Mouse (Mus musculus) spleen, adult 2 months (tissue): ENCODE measurements at regions not wholly inside any gene's neighbourhood (a gene's known extent, or its start where the extent isn't known, plus 50 kb on each side); places are given as distances from the start of the nearest gene placed in this dataset.

Experiments
- CTCF ChIP-seq: fragments of 200-500 bp; IDR thresholded peaks from 2 replicates; pipeline ENCODE4 v1.5.1; 2011; ENCODE audit warnings: mild to moderate bottlenecking, inconsistent platforms; ENCODE audit not compliant: insufficient read depth, insufficient read length, insufficient replicate concordance; ENCODE audit errors: extremely low read depth
- POLR2A ChIP-seq: fragments of 200-500 bp; IDR thresholded peaks from 2 replicates; pipeline ENCODE4 v1.6.1; 2011; ENCODE audit warnings: low read depth, low read length, inconsistent platforms

DNA sequence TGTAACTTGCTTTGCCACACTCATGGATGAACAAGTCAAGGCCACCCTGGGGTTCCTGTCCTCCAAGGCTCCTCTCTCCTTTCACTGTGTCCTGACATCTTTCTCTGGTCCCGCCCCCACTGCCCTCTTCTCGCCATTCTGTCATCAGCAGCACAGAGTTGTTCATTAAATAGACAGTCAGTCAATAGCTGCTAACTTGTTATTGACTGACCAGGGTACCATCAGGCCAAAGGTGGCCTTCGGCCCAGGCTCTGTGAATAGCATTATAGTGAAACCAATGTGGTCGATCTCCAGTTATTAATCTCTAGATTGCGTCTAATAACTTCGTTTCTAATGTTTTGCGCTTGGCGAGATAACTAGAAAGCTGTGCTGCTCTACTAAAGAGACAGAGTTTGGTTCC is 122.1 kb upstream of the Mrps10 start:
- no peak for TF ChIP-seq CTCF
- no peak for TF ChIP-seq POLR2A
